Mouse (Mus musculus) cerebellum, postnatal 10 days (tissue): ENCODE results near the gene Igsf11.
"Not testable (repeated sequence)": the region's sequence is repeated elsewhere in the genome, so short reads cannot be mapped to it uniquely, and the experiment has no call there.

ENCODE experiments used
- DNase-seq, 2 experiments: peaks; one replicate each; pipeline ENCODE4 v3.0.0; 2021; ENCODE audit warnings: mixed read lengths in 2 of 2

Igsf11 gene

DNA sequence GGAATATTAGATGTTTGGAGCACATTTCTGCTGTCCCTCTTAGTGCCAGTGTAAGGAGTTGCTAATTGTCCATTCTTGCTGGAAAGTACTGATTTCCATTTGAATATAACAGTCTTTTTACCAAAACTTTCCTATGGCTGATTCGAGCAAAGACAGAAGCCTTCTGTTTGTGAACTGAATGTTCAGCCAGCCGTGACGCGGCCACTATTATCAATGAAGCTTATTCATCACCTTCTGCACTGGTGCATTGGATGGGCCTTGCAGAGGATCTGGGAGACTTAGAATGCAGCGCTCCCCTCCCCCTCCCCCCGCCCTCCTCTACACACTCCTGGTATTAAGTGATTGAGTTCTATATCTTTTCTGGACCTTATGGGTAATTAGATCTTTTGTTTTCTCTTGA, 48.8 kb downstream of the Igsf11 start:
- peak; percentile 34 to 67 for DNase-seq

GRCm38 (mm10) chr16:38943706-38944550, 51.5 kb downstream of the Igsf11 start:
- no peak for DNase-seq

DNA sequence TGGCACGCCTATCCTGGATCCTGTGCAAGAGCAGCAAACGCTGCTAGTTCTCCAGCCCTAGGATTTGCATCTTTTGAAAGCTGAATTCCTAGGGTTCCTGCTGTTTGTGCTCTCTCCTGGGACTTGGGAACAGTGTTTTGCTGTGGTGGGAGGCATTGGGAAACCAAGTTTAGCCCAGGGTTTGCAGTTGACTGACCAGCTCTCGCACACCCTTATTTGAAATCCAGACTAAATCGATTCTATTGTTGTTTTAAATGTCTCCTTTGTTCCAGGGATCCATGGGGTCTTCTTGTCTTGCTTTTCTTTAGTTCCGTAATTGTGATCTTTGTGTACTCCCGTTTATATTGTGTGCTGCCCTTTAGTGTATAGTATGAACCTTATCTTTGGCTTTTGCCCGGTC, 52.6 kb downstream of the Igsf11 start:
- no peak for DNase-seq

DNA sequence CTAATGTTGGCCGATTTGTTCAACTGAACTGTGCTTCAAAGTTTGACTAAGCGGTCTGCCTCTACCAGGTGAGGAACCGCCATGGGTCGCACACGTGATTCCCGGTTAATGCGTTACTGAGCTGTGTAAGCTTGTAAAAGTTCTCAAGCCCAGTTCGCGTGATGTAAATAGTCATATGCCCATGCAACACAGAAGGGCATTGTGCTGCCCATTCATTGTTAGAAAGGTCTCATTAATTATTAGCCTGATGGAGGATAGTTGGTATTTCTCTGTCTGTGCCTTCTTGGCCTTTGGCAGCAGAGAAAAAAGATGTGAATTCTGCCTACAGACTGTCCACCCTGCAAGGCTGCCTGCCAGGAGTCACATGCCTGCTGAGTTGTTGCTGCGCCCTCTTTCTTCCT, 53.1 kb downstream of the Igsf11 start:
- DNase-seq = peak in 1 of 2 experiments; percentile 34

DNA sequence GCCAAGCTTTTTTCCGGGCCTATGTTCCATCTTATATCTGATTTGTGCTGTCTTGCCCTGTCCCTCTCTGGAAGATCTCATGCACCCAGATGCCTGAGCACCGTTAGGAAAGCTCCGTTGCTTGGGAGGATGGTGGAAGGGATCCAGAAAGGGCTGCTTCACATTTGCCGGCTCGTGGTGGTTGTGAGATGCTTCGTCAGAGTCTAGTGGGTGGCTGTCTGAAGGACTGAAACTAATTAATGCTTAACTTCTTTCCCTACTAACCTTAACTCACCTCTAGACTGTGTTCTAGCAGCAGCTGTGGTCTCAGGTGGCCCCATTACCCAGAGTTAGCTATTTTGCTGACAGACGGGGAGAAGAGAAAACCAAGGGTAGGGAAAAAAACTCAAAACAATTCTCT, 54.0 kb downstream of the Igsf11 start:
- peak in 1 of 2 experiments; percentile 28 for DNase-seq

DNA sequence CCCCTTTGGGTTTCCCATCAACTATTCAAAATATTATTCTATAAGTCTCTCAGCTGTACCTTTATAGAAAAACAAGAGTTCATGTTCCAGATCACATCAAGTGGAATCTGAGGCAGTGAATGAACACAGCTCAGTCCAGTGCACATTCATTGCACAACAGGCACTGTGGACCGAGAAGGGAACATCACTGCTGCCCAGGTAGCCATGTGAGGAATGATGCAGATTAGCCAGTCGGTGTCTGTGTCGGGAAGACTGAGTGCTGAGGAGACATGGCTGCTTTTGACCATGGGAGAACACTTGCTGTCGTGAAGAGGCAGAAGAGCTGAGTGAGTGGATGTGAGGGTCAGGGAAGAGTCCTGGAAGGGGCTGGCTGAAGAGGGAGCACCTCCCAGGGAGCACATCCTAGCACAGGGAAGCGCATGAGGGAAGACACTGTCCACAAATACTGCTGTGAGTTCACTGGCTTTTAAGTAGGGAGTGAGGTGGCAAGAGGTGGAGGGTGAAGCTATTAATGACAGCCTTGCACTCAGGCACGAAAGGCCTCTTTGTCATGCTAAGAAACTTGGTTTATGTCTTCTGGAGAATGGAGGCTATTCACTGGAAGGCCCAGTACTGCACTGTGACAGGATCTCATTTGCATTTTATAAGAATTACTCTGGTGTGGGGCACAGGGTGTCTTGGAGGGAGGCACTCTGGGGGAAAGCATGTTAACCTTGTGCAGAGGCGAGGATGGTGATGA, 54.8 kb downstream of the Igsf11 start:
- no peak for DNase-seq

DNA sequence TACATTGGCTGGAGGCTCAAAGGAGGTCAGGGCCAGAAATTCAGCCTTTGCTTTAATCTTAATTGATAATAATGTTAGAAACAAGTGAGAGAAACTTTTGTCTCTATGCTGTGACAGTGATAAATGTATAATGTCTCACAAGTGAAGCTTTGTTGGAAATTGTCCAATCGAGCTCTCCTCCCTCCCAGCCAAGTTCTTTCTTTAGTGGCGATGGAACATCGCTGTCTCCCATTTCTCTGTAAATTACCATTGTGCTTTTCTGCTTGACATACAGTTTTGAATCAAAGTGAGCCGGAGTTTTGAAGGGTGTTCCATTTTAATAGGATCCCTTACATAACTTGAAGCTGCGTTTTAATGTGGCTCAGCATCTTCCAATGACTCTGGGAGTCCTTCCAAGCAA, 56.0 kb downstream of the Igsf11 start:
- DNase-seq = no peak

DNA sequence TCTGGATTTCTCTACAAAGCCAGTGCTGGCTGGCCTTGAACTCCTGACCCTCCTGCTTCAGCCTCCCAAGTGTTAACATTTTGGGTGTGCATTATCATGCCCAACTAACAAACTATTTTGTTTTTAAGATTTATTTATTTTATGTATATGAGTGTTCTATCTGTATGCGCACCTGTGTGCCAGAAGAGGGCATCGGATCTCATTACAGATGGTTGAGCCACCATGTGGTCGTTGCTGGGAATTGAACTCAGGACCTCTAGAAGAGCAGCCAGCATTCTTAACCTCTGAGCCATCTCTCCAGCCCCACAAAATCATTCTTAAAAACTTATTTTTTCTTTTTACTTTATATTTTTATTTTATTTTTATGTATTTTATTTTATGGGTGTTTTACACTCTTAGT, 60.4 kb downstream of the Igsf11 start:
- no peak for DNase-seq

DNA sequence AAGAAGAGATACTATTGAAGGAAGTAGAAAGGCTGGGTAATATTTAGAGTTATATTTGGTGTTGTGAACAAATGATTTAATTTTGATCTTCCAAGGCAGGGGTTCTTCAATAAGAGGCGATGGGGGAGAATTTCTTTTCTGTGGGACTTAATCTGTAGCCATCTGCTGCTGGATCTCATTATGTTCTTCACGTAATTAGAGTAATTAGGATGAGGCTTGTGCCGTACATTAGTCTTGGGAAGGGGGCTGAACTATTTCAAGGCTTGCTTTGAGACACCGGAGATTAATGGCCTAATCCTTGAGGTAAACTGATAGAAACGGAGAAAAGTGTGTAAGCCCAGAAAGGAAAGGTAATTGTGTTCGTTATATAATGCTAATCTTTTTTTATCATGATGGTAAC, 61.4 kb downstream of the Igsf11 start:
- DNase-seq = no peak

DNA sequence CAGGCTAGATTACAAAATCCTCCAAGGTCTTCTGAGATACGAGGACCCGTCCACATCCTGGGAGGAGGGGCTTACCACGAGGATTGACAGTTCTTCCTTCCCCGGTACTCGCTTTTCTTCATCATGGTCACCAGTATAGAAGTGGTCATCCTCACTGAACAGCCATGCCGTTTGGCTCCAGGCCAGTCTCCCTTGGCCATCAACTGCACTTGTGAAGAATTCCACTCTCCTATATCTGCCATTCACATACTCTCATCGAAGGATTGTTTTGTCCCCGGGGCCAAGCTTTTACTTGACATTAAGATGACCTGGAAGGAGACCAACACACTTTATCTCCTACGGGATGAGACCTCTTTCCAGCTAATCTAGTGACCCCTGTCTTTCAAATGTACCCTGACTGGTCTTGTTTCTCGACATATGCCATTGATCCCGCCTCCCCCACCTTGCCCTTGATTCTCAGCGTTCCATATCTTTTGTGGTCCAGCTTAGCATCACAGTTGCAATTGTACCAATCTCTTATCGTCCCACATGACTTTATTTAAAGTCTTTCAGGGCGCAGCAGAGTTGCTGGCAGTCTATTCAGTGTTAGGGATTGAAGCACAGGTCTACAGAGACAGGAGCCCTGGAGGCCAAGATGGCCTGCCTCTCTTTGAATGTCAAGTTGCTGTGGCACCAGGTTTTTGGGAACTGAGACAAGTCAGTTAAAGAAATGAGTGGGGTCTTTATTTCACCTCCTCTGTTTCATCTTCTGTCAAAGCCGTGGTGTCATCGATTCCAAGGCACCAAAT, 62.2 kb downstream of the Igsf11 start:
- DNase-seq = peak; percentile 58 to 69

DNA sequence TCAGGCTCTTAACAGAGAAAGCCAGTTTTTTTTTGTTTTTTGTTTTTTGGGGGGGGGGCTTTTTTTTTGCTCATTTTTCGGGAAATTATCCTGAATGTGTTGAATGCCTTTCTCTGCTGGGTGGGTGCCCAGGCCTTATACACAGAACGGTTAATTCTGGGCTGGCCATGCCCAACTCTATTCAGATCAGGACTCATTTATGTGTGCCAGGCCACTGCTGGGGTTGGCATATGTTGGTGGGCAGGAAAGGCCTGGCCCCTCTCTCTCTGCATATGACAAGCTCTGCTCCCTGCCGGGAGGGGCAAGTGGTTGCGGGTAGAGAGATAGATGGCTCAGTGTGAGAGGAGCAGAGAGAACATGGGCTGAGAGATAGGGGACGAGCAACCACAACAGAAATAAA, 62.8 kb downstream of the Igsf11 start:
- DNase-seq = peak; percentile 89 to 96

- DNase-seq = no peak
These were observed 66.3 kb downstream of the Igsf11 start for GRCm38 (mm10) chr16:38958801-38959200.

DNA sequence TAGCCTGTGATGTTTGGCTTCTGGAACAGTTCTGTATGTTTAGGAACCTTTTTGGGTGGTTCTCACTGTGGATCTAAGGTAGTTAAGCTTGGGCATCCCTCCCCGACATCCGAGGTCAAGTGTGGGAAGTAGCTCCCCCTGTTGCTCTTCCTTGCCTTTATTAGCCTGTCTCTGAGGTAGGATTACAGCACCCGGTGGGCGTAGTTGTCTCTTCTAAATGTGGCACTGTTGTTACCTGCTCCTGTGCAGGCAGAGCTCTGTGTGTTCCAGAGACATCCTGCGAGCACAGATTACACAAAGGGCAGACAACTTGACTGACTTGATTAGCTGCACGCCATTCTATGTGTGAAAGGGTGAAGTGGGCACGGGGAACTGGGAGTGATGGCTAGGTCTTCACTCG, 68.1 kb downstream of the Igsf11 start:
- DNase-seq = no peak

GRCm38 (mm10) chr16:38961865-38962264, 69.4 kb downstream of the Igsf11 start:
- no peak for DNase-seq

GRCm38 (mm10) chr16:38962695-38963094, 70.2 kb downstream of the Igsf11 start:
- DNase-seq = no peak

- no peak for DNase-seq
These were observed 74.6 kb downstream of the Igsf11 start for GRCm38 (mm10) chr16:38967026-38967425.

GRCm38 (mm10) chr16:38976151-38976550, 83.7 kb downstream of the Igsf11 start:
- no peak for DNase-seq

DNA sequence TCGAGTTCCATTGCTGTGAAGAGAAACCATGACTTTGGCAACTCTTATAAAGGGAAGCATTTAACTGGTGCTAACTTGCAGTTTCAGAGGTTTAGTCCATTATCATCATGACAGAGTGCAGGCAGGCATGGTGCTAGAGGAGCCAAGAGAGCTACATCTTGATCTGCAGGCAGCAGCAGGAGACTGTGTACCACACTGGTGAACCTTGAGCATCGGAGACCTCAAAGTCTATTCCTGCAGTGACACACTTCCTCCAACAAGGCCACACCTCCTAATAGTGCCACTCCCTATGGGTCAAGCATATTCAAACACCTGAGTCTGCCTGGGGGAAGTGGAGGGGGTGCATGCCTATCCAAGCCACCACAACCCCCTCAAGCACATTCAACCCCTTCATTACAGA, 86.1 kb downstream of the Igsf11 start:
- DNase-seq = no peak

DNA sequence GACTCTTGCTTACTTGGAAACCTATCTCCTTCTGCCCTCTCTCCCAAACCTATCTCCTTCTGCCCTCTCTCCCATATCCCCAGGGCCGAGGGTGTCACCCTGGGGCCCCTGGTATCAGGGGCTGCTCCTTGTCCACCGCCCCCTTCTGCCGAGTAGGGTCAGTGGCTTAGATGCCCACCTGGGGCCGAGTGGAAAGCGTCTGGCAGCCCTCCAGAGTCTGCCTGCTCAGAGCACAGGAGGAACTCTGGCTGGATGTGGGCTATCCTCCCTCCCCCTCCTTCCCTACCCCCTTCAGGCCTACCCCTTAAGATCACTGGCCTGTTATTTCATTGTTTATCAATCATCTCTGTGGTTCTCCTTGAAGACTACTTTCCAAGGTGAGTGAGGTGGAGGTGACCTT, 88.1 kb downstream of the Igsf11 start:
- peak in 1 of 2 experiments; percentile 33 for DNase-seq

GRCm38 (mm10) chr16:38982051-38982450, 89.6 kb downstream of the Igsf11 start:
- no peak for DNase-seq

- peak; percentile 40 to 54 for DNase-seq
These were observed 90.2 kb downstream of the Igsf11 start for GRCm38 (mm10) chr16:38982508-38983236.

GRCm38 (mm10) chr16:38983850-38984249, 91.4 kb downstream of the Igsf11 start:
- DNase-seq = not testable (repeated sequence)

GRCm38 (mm10) chr16:38985411-38985810, 92.9 kb downstream of the Igsf11 start:
- DNase-seq = peak; percentile 56 to 74
